Mouse (Mus musculus) B cell, adult (primary cell): Measurements from ENCODE around the gene Hist1h3c. TPM values are rescaled to one million over a fixed set of nuclear protein-coding genes. Genes with fewer than 3 reads are reported as not detected.

Experiments
- total RNA-seq: library from RNA; stranded (reverse); gene quantifications from 4 replicates; pipeline ENCODE4 v1.2.4, GENCODE M21; 2023; ENCODE audit not compliant: inconsistent age

Gene Hist1h3c
- 12.3 to 17.5 TPM (median 15.7 TPM) in 4 replicates for total RNA-seq

DNA sequence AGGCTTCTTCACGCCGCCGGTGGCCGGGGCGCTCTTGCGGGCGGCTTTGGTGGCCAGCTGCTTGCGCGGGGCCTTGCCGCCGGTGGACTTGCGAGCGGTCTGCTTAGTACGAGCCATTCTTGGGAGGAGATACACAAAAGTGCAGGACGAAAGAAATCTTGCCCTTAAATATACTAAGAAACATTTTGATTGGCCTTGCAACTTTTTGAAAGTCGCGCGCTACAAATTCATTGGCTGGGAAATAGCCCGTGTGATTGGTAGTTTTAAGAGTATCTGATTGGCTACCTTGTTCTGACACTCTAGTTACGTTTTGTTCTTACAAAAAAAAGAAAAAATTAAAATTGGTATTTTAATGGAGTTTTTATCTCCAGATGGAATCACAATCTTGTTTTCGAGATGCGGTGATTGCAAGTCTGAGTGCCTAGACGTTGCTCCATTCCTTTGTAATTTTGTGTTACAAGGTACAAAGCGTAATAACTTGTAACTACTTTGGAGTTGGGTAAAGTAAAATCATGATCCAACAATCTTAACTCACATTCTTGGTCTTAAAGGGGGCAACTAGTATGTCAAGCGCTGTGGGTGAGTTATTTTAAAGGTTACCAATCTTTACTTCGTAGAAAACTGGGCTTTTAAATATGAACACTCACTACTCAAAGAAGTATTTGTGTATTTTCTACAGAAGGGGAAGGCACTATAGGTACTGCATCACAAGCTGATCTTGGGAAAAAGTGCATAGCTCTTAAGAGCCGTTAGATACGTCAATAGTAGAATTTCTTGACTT, at the start of gene Hist1h3c:
Gene Hist1h3c (minus strand): TSS at position 222 of the 781 bp plus-strand sequence.

DNA sequence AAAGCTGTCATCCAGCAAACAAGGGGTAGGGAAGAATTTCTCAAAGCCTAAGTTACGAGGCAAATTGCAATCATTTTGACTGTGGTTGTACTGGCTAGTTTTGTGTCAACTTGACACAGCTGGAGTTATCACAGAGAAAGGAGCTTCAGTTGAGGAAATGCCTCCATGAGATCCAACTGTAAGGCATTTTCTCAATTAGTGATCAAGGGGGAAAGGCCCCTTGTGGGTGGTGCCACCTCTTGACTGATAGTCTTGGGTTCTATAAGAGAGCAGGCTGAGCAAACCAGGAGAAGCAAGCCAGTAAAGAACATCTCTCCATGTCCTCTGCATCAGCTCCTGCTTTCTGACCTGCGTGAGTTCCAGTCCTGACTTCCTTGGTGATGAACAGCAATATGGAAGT, 24.2 kb upstream of the Hist1h3c start, which contains the start of gene Trim38:
Gene Trim38 (plus strand): TSS at position 301 of the 400 bp plus-strand sequence.

DNA sequence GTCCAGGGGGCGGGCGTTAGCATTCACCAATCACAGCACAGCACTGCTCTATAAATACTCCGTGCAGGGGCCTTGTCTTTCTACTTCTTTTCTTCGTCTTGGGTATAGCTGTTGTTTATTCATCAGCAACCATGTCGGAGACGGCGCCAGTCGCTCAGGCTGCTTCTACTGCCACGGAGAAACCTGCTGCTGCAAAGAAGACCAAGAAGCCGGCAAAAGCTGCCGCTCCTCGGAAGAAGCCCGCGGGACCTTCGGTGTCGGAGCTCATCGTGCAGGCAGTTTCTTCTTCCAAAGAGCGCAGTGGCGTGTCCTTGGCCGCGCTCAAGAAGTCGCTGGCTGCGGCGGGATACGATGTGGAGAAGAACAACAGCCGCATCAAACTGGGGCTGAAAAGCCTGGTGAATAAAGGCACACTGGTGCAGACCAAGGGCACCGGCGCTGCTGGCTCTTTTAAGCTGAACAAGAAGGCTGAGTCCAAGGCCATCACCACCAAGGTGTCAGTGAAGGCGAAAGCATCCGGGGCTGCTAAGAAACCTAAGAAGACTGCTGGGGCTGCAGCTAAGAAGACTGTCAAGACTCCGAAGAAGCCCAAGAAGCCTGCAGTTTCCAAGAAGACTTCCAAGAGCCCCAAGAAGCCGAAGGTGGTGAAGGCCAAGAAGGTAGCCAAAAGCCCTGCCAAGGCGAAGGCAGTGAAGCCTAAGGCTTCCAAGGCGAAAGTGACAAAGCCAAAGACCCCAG, 18.4 kb upstream of the Hist1h3c start, which contains the start of gene Hist1h1a:
Gene Hist1h1a (plus strand): TSS at position 81 of the 738 bp plus-strand sequence.

DNA sequence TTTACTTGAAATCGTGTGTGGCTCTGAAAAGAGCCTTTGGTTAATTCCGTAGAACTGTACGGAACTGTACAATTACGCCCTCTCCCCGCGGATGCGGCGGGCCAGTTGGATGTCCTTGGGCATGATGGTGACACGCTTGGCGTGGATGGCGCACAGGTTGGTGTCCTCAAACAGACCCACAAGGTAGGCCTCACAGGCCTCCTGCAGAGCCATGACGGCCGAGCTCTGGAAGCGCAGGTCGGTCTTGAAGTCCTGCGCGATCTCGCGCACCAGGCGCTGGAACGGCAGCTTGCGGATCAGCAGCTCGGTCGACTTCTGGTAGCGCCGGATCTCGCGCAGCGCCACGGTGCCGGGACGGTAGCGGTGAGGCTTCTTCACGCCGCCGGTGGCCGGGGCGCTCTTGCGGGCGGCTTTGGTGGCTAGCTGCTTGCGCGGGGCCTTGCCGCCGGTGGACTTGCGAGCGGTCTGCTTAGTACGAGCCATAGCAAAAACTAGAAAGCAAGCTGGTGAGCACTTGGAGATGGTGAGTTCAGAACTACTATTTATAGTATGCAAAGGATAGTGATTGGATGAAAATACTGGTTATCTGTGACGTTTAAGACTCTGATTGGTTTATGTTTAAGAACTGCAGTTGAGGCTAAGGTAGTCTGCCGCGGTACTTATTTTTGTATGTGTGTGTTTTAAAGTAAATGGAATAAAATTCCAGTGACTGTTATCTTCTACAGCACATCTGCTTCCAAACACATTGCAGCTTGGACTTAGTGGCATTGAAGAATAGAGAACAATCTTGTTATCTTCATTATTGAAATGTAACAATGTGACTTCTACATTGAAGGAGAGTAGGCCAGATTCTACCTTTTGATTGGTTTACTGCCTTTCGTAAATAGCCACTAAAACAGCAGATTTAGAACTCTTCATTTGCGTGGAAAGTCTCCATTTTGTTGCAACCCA, 16.7 kb upstream of the Hist1h3c start, which contains the start of gene Hist1h3a:
Gene Hist1h3a (minus strand): TSS at position 516 of the 951 bp plus-strand sequence.

DNA sequence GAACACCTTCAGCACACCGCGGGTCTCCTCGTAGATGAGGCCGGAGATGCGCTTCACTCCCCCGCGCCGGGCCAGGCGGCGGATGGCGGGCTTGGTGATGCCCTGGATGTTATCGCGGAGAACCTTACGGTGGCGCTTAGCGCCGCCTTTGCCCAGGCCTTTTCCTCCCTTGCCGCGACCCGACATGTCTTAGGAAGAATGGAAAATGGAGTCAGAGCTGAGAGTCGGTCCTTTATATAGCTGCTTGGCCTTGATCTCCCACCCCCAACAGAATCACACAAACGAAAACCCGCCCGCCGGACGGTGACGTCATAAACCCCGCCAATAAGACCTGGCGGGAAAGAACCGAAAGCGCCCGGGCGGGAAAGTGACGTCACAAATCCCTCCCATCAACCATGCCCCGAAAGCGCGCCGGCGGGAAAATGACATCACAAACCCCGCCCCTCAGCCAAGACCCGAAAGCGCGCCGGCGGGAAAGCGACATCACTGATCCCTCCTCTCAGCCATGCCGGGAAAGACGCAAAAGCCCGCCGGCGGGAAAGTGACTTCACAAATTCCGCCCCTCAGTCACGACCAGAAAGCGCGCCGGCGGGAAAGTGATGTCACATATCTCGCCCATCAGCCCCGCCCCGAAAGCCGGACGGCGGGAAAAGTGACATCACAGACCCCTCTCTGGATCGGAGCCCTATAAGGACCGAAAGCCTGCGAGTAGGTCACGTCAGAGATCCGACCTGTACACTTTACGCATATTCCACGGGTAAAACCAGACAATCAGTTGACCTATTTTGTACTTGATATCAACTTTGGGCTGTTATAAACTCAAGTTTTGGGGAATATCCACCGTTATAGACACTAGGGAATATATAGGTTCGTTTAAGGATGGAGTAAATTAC, 15.8 kb upstream of the Hist1h3c start, which contains the start of gene Hist1h4a:
Gene Hist1h4a (minus strand): TSS at position 259 of the 893 bp plus-strand sequence.

DNA sequence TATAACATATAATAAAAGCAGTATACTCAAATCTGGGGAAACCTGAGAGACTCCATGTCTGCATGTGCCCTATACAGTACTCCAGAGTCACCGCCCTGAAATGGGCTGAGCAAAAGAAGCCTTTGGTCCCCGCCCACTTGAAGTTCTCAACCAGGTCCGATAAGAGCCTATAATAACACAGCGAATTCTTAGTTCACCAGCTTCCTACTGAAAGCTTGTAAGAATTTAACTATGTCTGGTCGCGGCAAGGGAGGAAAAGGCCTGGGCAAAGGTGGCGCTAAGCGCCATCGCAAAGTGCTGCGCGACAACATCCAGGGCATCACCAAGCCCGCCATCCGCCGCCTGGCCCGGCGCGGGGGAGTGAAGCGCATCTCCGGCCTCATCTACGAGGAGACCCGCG, 11.4 kb upstream of the Hist1h3c start, which contains the start of gene Hist1h4b:
Gene Hist1h4b (plus strand): TSS at position 224 of the 400 bp plus-strand sequence.

DNA sequence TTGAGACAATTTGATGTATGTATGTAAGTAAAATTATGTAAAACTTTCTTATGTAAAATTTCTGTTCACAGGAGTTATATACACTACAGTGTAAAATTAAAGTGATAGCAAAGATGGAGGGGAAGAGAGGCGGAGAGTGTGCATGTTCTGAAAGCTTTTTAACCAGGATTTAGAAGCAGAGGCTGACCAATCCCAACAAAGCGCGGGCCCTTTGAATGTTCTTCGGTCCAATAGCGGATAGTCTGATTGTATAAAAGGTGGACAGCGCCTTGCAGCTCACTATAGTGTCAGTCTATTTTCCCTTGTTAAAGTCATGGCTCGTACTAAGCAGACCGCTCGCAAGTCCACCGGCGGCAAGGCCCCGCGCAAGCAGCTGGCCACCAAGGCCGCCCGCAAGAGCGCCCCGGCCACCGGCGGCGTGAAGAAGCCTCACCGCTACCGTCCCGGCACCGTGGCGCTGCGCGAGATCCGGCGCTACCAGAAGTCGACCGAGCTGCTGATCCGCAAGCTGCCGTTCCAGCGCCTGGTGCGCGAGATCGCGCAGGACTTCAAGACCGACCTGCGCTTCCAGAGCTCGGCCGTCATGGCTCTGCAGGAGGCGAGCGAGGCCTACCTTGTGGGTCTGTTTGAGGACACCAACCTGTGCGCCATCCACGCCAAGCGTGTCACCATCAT, 6.8 kb upstream of the Hist1h3c start, which contains the start of gene Hist1h3b:
Gene Hist1h3b (plus strand): TSS at position 201 of the 675 bp plus-strand sequence.

DNA sequence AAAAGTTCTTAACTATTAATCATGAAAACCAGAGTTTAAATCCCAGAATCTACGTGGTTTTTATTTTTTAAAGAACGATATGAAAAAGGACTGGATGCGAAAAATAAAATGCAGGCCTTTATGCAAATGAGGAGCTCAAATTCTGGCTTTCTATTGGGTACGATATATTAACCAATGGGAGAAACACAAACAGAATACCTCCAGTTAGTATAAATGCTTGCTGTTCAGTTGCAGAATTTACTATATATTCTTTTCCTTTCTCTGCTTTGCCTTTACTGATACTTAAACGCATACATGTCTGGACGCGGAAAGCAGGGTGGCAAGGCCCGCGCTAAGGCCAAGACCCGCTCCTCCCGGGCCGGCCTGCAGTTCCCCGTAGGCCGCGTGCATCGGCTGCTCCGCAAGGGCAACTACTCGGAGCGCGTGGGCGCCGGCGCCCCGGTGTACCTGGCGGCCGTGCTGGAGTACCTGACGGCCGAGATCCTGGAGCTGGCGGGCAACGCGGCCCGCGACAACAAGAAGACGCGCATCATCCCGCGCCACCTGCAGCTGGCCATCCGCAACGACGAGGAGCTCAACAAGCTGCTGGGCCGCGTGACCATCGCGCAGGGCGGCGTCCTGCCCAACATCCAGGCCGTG, 5.6 kb upstream of the Hist1h3c start, which contains the start of gene Hist1h2ab:
Gene Hist1h2ab (plus strand): TSS at position 288 of the 639 bp plus-strand sequence.

DNA sequence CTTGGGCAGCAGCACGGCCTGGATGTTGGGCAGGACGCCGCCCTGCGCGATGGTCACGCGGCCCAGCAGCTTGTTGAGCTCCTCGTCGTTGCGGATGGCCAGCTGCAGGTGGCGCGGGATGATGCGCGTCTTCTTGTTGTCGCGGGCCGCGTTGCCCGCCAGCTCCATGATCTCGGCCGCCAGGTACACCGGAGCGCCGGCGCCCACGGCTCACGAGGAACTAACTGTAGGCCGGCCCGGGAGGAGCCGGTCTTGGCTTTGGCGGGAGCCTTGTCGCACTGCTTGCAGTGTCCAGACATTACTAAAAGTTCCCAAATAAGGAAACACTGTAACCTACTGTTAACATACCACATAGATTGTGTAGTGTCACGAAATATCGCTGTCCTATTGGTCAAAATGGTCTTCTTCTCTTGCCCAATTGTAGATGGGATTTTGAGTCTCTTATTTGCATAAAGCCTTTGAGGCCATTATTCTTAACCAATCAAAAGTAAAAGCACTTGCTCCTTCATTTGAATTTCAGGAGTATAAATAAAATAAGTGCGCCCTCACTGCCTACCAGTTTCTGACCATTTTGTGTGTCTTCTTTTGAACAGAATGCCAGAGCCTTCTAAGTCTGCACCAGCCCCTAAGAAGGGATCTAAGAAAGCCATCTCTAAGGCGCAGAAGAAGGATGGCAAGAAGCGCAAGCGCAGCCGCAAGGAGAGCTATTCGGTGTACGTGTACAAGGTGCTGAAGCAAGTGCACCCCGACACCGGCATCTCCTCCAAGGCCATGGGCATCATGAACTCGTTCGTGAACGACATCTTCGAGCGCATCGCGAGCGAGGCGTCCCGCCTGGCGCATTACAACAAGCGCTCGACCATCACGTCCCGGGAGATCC, 1.0 kb upstream of the Hist1h3c start, which contains the start of gene Hist1h2bb:
Gene Hist1h2bb (plus strand): TSS at position 534 of the 880 bp plus-strand sequence.

DNA sequence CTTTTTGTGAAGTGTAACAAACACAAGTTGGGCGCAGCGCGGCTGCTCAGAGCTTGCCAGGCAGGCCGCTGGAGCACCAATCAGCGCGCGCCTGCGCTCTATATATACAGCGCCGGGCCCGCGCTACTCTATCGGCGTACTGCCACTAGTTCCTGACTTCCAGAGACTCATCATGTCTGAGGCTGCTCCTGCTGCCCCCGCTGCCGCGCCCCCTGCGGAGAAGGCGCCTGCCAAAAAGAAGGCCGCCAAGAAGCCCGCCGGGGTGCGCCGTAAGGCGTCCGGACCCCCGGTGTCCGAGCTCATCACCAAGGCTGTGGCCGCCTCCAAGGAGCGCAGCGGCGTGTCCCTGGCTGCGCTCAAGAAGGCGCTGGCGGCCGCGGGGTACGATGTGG, 6.7 kb downstream of the Hist1h3c start, which contains the start of gene Hist1h1c:
Gene Hist1h1c (plus strand): TSS at position 132 of the 392 bp plus-strand sequence.

DNA sequence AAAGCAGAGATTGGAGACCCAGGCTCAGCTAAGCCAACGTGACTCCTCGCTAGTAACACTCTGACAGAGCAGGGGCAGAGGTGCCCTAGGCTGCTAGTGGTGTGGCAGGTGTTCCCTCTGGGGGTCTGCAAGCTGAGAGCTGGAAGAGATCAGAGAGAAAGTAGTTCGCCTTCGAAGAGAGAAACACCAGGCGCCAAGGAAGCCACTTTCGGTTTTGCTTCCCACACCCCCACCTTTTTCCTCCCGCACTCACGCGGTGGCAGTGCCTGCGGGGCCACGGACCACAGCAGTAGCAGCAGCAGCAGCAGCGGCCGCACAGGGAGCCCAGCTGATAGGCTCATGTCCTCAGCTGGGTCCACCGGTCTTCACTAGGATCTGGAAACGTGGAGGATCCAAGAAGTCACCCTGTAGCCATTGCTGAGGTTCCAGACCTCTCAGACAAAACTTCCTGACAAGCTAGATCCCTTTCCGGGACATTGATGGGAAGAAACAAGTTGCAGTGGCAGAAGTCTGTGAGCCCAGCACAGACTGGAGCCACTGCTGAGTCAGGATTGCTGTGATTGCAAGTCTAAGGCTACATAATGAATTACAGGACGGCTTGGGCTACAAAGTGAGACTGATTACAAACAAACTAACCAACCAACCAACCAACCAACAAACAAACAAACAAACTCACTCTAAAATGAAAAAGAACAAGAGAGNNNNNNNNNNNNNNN, 34.9 kb downstream of the Hist1h3c start, which contains the start of gene Hfe:
Gene Hfe (minus strand): TSS at position 481 of the 716 bp plus-strand sequence.

DNA sequence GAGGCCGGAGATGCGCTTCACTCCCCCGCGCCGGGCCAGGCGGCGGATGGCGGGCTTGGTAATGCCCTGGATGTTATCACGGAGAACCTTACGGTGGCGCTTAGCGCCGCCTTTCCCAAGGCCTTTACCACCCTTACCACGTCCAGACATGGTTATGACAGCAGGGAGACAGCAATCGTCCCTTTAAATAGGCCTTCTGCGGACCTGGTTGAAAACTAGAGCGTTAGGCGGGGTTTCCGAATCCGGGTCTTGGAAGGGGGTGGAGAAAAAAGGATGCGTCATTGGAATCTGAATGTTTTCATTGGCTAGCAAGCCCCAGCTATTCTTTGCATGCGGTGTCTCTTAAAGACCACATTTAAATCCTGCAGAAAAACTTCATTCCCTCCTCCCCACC, 47.1 kb downstream of the Hist1h3c start, which contains the start of gene Hist1h4c:
Gene Hist1h4c (minus strand): TSS at position 155 of the 394 bp plus-strand sequence.

DNA sequence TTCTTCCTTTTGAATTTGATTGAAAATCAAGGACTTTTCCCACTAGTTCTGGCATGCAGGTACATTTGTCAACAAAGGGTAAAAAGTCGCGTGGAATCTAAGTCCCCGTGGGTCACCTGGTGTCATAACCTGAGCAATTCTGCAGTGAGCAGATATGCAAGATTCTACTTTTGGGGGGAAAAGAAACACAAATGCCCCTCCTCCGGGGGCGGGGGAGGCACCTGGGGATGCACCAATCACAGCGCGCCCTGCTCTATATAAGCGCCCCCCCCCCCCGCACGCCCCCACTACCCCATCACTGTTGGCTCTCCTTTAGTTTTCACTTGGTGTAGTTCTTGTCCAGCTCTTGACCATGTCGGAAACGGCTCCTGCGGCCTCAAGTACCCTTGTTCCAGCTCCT, 49.9 kb downstream of the Hist1h3c start, which contains the start of gene Hist1h1t:
Gene Hist1h1t (plus strand): TSS at position 301 of the 400 bp plus-strand sequence.

